Mouse (Mus musculus) CH12F3 (cell line): Measurements from ENCODE around the gene Pank1.

Experiments used
- in situ Hi-C: fragments of 300-500 bp; cut with MboI; formaldehyde crosslinking; loops from 2 replicates; pipeline ENCODE4 v1.14.3; 2020; ENCODE audit warnings: low sequenced_read_pairs

Gene Pank1

DNA sequence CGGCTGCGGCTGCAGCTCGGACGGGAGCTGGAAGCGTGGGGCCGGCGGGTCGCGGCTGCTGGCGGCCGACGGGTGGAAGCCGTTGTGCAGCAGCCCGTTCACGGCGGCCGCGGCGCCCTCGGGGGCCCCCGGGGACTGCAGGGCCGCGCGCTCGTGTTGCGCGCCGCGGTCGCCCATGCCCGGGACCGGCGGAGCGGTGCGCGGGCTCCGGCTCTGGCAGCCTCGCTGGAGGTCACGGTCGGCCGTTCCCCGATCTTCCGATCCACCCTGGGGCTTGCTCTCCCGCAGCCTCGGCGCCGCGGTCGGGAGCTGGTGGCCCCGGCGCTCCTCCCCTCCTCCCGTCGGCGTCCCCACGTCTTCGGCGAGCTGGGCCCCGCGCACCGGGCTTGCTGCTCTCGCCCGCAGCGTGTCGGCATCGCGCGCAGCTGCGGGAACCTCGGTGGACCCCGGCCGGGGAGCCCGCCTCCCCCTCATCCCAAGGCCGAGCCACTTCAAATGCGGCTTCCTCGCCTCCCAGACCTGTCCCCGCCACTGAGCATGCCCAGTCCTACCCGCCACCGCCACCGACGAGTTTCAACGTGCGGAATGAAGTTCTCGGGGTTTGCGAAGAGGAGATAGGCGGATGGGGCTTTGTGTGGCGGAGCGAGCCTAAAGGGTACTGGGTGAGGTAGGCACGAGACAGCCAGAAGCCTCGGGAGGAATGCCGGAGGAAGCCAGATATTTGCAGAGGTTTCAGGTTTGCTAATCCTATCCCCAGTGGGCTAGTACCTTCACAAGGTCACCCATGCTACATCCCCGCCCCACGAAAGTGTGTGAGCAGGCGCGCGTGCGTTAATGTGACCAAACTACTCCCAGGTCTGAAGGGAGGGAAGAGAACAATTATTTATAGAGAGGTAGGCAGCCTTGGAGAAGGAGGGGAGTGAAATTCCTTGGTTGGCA, at the start of gene Pank1:
Gene Pank1 (minus strand): TSS at position 853 of the 939 bp plus-strand sequence.
- in situ Hi-C loops, result no loop called here

DNA sequence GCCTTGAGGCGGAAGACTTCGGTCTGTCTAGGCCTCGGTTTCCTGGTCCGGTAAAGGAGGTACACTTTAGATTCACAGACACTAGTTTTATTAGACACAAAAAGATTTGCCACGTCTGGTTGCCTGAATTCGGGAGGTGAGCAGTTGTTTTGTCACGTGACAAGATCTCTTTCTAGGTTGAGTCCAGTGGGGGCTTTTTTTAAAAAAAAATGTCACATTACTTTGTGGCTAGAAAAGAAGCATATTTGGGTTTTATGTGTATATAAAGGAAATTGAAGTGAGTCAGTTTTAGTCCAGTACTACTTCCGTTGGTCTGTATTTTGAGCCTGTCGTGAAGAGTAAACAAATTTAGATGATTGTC, 43.3 kb upstream of the Pank1 start:
- in situ Hi-C loops, result no loop called here

DNA sequence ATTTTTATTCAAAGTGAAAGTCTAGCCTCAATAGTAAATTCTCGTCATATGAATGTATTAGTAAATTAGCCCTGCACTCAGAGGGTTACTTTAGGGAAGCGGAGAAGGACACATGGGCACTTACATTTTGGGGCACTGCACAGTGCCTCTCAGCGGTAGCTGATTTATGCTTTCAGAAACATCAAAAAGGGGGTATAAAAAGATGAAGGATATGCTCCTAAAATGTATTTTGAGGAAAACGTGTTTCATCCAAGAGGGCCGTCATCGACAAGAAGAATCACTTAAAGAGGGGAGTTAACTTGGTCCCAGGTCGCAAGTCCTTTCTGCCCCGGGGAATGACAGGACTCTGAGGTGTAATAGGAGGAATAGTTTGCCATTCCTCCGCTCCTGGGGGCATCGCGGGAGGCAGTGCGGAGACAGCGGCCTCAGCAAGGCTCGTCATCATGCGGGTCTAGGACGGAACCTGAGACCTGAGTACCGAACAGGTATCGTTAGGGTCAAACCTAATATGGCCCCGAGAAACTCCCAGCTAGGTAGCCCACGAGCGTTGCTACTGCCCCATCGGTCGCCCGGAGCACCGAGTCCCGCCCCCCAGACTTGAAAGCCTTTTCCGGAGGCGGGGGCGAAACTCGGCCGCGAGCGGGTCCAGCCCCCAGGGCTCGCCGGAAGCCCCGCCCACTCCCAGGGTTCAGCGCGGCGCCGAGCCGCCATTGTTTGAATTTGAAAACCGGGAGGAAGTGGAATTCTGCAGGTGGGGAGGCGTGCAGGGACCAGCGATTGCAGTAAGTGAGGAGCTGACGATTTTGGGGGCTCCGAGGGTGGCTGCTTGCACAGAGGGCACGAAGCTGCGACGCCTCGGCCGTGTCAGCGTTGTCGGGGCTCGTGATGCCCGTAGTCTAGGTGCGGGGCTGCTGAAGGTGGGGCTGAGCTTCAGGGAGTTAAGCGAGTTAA, 42.7 kb upstream of the Pank1 start, which contains the start of gene Kif20b:
Gene Kif20b (plus strand): TSS at position 710 of the 951 bp plus-strand sequence.
- in situ Hi-C loops, result no loop called here

DNA sequence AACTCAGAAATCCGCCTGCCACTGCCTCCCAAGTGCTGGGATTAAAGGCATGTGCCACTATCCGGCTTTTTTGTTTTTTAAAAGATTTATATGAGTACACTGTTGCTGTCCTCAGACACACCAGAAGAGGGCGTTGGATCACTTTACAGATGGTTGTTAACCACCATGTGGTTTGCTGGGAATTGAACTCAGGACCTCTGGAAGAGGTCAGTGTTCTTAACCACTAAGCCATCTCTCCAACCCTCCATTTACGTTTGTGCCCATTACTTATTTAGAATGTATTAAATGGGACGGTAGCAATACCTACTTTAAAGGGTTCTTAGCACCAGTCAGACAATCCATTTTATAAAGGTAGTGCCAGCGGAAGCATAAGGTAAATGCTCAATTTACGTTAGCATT, 42.0 kb upstream of the Pank1 start:
- in situ Hi-C loops, result no loop called here

DNA sequence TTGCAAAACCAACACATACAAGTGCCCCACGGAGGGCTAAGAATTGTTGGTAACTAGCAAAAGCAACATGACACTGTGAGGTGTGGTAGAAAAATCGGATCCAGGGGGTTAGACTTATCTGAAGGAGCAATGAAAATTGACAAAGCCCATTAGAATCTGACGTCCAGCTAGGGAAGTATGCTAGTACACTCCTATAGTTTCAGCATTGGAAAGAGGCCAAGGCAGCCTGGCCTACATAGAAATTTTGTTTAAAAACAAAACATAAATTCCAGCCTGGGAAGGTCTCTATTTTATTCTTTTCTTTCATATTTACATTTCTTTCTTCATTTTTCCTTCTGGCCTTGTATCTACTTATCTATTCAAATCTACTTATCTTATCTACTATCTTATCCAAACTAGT, 41.3 kb upstream of the Pank1 start:
- in situ Hi-C loops, result no loop called here

DNA sequence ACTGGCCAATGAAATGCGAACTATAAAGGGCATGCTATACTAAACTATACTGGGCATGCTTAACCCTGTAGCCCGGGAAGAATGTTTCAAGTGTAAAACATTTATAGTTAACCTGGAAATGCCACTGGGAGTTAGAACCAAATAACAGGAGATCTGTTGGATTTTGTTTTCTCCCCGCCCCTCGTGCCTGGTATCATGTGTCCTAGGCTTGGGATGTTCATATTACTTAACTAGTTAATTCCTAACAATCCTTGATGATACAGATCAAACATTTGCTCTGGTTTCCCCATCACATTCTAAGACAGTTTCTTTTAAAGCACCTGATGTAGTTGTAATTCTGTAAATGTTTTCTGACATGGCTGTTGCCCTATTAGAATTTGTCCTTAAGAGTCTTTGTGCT, 40.8 kb upstream of the Pank1 start:
- in situ Hi-C loops, result no loop called here

DNA sequence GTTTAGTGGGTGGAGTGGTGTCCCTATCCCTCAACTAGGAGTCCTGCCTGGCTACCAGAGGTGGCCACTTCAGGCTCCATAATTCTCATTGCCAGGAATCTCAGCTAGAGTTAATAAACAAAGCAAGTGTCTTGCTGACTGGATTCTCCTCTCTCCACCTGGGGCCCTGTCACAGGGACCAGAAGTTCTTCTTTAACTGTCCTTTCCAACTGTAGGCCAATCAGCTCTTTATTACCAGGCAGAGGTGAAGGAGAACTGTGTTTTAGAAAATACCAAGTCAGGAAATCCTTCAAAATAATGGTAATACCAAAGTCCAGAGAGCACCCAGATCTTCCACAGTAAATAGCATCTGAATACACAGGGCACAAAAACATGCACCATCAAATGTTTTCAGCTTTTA, 33.1 kb upstream of the Pank1 start:
- in situ Hi-C loops, result no loop called here

DNA sequence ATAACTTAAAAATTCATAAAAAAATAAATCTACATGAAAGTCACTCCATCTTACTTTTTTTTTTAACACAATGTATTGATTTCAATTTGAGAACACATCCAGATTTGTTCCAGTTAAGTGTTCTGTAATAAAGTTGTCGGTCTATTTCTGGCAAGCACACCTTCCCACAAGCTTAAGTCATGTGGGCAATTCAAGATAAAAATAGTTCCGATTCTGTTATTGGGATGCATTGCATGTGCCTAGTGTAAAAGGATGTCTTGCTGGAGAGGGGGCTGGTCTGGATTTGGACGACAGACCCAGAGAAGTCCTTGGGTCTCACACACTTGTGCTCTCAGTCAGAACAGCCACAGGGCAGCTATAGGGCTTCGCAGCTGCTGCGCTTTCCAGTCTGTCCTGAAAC, 27.5 kb upstream of the Pank1 start:
- in situ Hi-C loops, result no loop called here

DNA sequence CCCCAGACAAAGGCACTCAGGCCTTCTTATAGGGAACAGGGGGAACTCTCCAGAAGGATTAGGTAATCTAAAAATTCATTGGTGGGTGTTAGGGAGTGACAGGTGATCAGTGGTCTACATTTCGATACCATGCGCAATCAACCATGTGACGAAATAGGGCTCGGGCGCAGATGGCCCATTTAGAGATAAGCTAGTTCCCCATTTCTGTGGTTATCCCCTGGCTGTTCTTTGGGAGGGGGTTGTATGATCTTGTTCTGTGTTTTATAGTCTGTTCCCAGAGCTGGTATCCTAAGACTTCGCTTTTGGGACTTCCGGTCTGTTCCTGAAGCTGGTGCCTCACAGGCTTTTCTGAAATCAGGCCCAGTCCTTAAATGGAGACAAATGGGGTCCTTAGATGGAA, 26.2 kb upstream of the Pank1 start:
- in situ Hi-C loops, result no loop called here

DNA sequence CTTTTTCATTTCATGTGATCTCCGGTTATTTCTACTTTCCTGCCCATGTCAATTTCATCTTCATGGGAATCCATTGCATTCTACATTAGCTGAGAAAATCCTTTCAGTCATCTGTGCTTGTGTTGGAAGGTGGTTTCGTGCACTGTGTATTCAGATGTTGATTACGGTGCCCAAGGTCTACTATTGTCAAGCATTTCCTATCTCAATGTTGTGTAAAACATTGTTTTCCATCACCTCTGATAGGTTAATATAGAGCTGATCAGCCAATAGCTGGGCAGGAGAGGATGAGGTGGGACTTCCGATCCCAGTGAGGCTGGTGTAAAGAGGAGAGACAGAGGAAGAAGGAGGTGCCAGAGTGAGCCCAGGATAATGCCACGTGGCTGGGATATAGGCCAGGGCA, 24.8 kb upstream of the Pank1 start:
- in situ Hi-C loops, result no loop called here

DNA sequence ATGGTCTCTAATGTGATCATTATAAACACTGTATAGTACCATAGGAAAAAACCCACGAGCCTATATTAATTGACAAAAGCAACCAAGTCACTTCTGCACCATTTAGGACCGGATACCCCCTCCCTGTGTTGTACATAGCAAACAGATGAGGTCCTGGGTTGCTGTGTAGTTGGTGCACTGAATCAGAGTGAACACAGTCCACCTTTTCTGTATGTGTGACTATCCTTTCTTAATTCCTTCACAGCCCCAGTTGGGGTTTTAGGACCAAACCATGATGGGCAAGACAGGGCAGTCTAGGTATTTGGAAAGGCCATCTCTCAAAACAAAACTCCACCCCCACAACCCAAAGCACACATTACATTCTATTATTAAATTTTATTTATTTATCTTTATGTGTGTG, 22.5 kb upstream of the Pank1 start:
- in situ Hi-C loops, result no loop called here

DNA sequence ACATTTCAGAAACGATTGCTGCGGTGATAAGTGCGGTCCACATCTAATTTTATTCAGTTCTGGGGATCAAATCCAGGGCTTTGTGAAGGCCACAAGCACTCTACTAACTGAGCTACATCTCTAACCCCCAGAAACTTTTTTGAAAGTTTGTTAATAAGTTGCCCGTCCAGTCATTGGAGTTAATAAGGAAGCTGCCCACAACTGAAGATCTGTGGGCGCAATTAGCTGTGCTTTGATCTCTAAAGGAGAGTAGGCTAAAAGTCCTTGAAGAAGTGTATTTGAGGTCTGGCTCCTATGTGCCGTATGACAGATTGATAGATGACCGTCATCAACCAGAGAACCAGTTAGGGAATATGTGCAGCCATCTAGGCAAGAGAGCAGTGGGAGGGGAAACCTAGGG, 22.0 kb upstream of the Pank1 start:
- in situ Hi-C loops, result no loop called here

DNA sequence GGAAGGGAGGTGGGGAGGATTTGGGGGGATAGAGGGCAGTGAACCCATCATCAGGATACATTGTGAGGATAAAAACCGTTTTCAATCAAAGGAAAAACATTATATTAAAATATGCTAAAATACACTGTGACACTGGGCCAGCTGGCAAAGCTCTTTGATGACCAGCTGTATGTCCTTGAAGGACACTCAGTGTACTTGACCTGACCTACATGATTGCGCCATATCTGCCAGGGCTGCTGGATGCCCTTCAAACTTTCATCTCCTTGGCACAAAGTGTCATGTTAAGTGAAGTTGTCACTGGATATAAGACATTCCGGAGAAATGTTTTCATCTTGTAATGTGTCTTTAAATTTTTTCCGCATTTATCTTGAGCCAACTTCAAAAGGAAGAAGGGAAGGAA, 19.7 kb upstream of the Pank1 start:
- in situ Hi-C loops, result no loop called here

DNA sequence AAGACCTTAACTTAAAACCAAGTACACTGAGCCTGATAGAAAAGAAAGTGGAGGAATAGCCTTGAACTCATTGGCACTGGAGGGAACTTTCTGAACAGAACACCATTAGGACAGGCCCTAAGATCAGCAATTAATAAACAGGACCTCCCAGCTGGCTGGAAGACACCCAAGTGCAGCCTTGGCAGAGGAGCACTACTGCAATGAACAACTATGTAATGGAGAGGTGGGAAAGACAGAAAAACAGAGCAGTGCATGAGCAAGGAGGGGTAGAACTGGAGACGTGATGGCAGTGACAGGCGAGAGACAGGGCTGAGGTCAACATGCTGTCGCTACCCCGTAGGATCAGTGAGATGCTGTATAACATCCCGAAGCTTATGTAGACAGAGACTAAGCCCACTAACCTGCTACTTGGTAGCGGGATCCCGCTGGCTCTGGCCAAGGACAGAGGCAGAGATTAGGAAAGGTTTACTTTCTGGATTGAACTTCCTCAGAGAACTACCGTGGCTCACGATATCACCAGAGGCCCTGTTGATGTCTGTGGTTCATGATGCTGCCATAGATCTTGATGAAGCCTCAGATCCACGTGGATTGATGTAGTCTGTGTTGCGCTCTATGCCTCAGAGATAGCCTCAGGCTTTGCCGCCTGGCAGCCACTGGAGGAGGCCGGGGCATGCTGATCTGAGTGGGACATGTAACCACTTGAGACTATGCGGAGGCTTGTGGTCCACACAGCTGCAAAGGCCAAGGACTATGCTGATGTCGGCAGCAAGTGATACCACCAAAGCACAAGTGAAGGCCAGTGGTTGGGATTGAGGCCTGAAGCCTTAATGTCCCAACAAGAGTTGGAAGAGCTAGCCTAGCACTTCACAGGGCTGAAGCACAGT, 18.1 kb upstream of the Pank1 start:
- in situ Hi-C loops, result no loop called here

DNA sequence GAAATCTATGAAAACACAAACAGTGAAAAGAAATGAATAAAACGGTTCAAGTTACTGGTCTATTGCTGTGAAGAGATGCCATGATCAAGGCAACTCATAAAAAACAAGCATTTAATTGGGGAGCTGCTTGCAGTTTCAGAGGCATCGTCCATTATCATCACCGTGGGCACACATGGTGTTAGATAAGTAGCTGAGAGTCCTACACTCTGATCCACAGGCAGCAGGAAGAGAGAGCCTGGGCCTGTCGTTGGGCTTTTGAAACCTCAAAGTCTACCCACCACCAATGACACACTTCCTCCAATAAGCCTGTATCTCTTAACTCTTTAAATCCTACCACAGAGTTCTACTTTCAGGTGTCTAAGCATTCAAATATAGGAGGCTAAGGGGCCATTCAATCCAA, 15.8 kb upstream of the Pank1 start:
- in situ Hi-C loops, result no loop called here

DNA sequence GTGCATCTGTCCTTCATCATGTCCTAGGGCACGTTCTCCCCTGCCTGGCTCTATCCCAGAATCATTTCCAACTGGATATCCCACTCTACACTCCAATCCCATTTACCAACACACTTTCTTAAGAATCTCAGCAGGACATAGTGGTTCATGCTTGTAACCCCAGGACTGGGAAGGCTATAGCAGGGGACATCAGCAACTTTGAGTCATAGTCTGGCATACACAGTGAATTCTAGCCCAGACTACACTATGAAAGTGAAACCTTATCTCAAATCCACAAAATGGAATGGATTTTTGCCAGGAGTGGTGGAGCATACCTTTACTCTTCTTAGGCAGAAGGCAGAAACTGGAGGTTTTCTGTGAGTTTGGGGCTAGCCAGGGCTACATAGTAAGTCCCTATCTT, 12.3 kb upstream of the Pank1 start:
- in situ Hi-C loops, result no loop called here

DNA sequence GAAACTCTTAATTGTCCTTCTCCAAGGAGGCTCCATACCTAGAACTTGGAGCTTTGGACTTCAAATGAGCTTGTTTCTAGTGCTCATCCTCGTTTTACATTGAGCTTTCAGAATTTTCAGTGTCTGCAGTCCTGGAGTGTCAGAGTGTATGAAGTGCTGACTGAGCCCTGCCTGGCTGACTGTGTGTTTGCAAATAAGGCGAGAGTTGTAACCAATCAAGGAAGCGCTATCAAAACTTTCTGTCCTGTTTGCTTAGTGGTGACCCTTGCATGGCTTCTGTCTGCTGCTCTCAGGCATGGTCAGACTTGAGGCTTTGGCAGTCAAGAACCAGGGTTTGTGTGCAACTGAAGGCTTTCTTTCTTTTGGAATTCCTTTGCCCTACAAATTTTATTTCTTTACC, 11.7 kb upstream of the Pank1 start:
- in situ Hi-C loops, result no loop called here

DNA sequence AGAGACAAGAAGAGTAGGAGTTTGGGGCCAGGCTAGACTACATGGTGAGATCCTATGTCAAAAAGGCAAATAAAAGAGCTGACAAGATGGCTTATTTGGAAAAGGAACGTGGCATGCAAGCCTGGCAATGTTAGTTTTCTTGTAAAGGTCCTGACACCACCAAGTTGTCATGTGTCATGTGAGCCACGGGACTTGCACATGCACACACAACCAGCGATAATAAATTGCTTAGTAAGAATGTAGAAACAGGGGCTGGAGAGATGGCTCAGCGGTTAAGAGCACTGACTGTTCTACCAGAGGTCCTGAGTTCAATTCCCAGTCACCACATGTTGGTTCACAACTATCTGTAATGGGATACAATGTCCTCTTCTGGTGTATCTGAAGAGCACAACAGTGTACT, 7.1 kb upstream of the Pank1 start:
- in situ Hi-C loops, result no loop called here

DNA sequence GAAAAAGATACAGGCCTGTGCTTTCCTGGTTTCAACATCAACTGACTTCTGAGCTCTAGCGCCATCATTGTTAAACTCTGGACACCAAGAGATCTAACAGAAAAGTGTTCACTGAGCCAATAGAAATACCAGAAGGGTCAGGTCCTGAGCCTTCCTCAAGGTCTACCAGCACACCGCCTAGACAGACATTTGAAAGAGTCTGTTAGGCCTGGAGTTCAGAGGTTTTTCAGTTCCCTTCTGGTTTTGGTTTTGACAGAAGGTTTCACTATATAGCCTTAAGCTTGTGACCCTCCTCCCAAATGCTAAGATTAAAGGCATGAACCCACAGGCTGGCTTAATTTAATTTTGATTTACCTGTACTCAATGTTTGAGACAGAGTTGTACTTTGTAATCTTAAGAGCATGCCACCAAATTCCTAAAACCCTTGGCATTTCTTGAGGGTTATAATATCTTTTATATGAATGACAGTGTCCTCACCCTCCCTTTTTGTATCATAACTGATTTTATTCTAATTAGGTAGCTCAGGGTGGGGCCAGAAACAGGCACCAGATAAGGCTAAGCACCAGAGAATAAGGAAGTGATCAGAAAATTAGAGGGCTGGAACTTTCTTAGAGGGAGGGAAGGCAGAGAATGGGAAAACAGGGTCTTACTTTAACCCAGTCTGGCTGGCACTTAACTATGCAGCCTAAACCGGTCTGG, 4.4 kb upstream of the Pank1 start:
- in situ Hi-C loops, result no loop called here

DNA sequence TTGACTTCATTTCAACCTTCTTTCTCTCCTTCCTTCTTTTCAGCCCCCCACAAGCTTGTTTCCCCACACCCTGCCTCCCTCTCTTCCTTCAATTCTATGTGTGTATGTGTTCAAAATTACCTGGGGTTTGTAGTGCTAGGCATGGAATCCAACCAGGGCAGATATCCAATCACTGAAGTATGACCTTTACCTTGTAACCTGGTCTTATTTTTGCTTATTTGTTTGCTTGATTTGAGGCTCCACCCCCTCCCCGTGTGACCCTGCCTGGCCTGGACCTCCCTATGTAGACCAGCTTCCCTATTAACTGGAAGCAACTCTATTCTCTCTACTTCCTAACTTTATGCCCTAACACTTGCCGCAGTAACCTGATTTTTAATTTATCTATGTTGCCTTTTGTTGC, 3.2 kb upstream of the Pank1 start:
- in situ Hi-C loops, result no loop called here
